In genomic region chr16:55863149-55863815, GRCm38 (mm10) we compare ENCODE assay signal across 7 mouse cellular contexts. TPM values are rescaled to one million over a fixed set of nuclear protein-coding genes. Genes with fewer than 3 reads are reported as not detected.
DNase-seq lines count a peak whose midpoint lies in the region; ATAC-seq and TF ChIP-seq lines count a peak whose summit lies in the region.

No protein-coding gene starts in this region.

- H3K4me2 ChIP-seq in forebrain, postnatal 0 days (ENCODE audit: low read depth), result no peak overlapping the region
- H3K4me2 ChIP-seq in hindbrain, postnatal 0 days (ENCODE audit: low read depth, low read length), result no peak overlapping the region

- whole genome bisulfite sequencing in forebrain, postnatal 0 days, result 19% methylated on average over 7 of the region's 7 CpGs
- 26% methylated on average over 7 of the region's 7 CpGs for WGBS in hindbrain, postnatal 0 days
- 33% methylated on average over 7 of the region's 7 CpGs for WGBS in midbrain, embryonic 10.5 days

- no peak overlapping the region for H3K4me3 ChIP-seq in forebrain, postnatal 0 days (ENCODE audit: low read depth, low read length)
- no peak overlapping the region for H3K4me3 ChIP-seq in hindbrain, postnatal 0 days (ENCODE audit: low read length)
- H3K4me3 ChIP-seq in left cerebral cortex, adult 2 months, result no peak overlapping the region
- no peak overlapping the region for H3K4me3 ChIP-seq in midbrain, embryonic 10.5 days

- no peaks in the 10 kb centered on the region for H3K9me3 ChIP-seq in forebrain, postnatal 0 days (ENCODE audit: low read length)
- H3K9me3 ChIP-seq in hindbrain, postnatal 0 days (ENCODE audit: low read length), result no peaks in the 10 kb centered on the region
- no peaks in the 10 kb centered on the region for H3K9me3 ChIP-seq in midbrain, embryonic 10.5 days (replicated peaks)

- peaks cover 11% of the 10 kb centered on the region for H3K36me3 ChIP-seq in forebrain, postnatal 0 days (ENCODE audit: insufficient read depth)
- peaks cover 5% of the 10 kb centered on the region; the same call in 1 of the 2 replicates for H3K36me3 ChIP-seq in hindbrain, postnatal 0 days (ENCODE audit: insufficient read depth, low read length)
- H3K36me3 ChIP-seq in midbrain, embryonic 10.5 days, result peaks cover 17% of the 10 kb centered on the region

- intact Hi-C loops in left cerebral cortex, adult 2 months (cut with DNase I), result no loop called here

- TF ChIP-seq CTCF in forebrain, postnatal 0 days (IDR thresholded peaks at IDR 0.05; ENCODE audit: low read depth), result peak; percentile 98
- peak; percentile 98 for TF ChIP-seq CTCF in hindbrain, postnatal 0 days (IDR thresholded peaks at IDR 0.05; ENCODE audit: low read depth)
- TF ChIP-seq CTCF in left cerebral cortex, adult 2 months (IDR thresholded peaks at IDR 0.05), result peak; percentile 97

- DNase-seq in NIH3T3 (ENCODE audit: low read depth), result peak; percentile 85
- DNase-seq in cerebellum, adult 11-12 months, result peak; percentile 48
- peak; percentile 85 for DNase-seq in forebrain, postnatal 0 days
- DNase-seq in hindbrain, postnatal 0 days (ENCODE audit: low spot score), result peak; percentile 89
- DNase-seq in left cerebral cortex, adult 2 months (ENCODE audit: extremely low spot score in 1 of 2, low spot score in 2 of 2), result peak; percentile 47 to 63
- DNase-seq in midbrain, embryonic 10.5 days (ENCODE audit: low spot score), result peak; percentile 57
- peak; percentile 66 for DNase-seq in right cerebral cortex, postnatal 14 days

- peak; percentile 75; the same call in 1 of the 2 replicates for ATAC-seq in forebrain, postnatal 0 days
- ATAC-seq in hindbrain, postnatal 0 days, result peak; percentile 69

- H3K4me1 ChIP-seq in forebrain, postnatal 0 days (ENCODE audit: insufficient read depth), result no peaks in the 10 kb centered on the region
- H3K4me1 ChIP-seq in hindbrain, postnatal 0 days (ENCODE audit: insufficient read depth, low read length), result no peaks in the 10 kb centered on the region
- no peaks in the 10 kb centered on the region for H3K4me1 ChIP-seq in midbrain, embryonic 10.5 days

- no peak overlapping the region for H3K27ac ChIP-seq in forebrain, postnatal 0 days (ENCODE audit: low read depth, low read length)
- H3K27ac ChIP-seq in hindbrain, postnatal 0 days, result no peak overlapping the region
- H3K27ac ChIP-seq in left cerebral cortex, adult 2 months, result no peak overlapping the region
- H3K27ac ChIP-seq in midbrain, embryonic 10.5 days (replicated peaks), result no peak overlapping the region

- no peaks in the 10 kb centered on the region for H3K27me3 ChIP-seq in forebrain, postnatal 0 days (ENCODE audit: insufficient read depth, low read length)
- H3K27me3 ChIP-seq in hindbrain, postnatal 0 days (ENCODE audit: insufficient read depth, low read length), result no peaks in the 10 kb centered on the region
- H3K27me3 ChIP-seq in midbrain, embryonic 10.5 days (ENCODE audit: low read depth, poor library complexity, severe bottlenecking), result no peaks in the 10 kb centered on the region

- no peak overlapping the region for H3K9ac ChIP-seq in forebrain, postnatal 0 days
- H3K9ac ChIP-seq in hindbrain, postnatal 0 days (replicated peaks; ENCODE audit: low read length), result no peak overlapping the region

RNA-seq across cellular contexts. Expression of gene Nfkbiz, which starts 24.6 kb away (rescaled TPM):
- total RNA-seq in forebrain, postnatal 0 days (2014; rRNA removed), result 1.9 and 2.4 TPM in 2 replicates
- polyA plus RNA-seq in forebrain, postnatal 0 days (2015; fragmentation: Nextera tagmentation; extraction: Ambion mirVana), result 1.1 and 1.5 TPM in 2 replicates
- 3.0 and 3.3 TPM in 2 replicates for total RNA-seq in hindbrain, postnatal 0 days (2014; rRNA removed)
- 1.4 and 1.6 TPM in 2 replicates for polyA plus RNA-seq in hindbrain, postnatal 0 days (2015; fragmentation: Nextera tagmentation; extraction: Ambion mirVana)
- 1 to 10 TPM; 4.8 to 5.3 TPM for total RNA-seq in left cerebral cortex, adult 2 months (2021)
- polyA plus RNA-seq in midbrain, embryonic 10.5 days (2016; fragmentation: Nextera tagmentation; extraction: Ambion mirVana), result 1.1 and 1.2 TPM in 2 replicates

RNA-seq across cellular contexts. Expression of gene Nxpe3, which starts 31.8 kb away (rescaled TPM):
- total RNA-seq in forebrain, postnatal 0 days (2014; rRNA removed), result 1.8 and 2.2 TPM in 2 replicates
- polyA plus RNA-seq in forebrain, postnatal 0 days (2015; fragmentation: Nextera tagmentation; extraction: Ambion mirVana), result 0.50 and 1.2 TPM in 2 replicates
- 1.8 and 2.4 TPM in 2 replicates for total RNA-seq in hindbrain, postnatal 0 days (2014; rRNA removed)
- 0.84 and 1.1 TPM in 2 replicates for polyA plus RNA-seq in hindbrain, postnatal 0 days (2015; fragmentation: Nextera tagmentation; extraction: Ambion mirVana)
- 10 to 100 TPM in 1 of 2 experiments, 1 to 10 TPM in 1; 9.4 to 10.9 TPM for total RNA-seq in left cerebral cortex, adult 2 months (2021)
- polyA plus RNA-seq in midbrain, embryonic 10.5 days (2016; fragmentation: Nextera tagmentation; extraction: Ambion mirVana), result 0.95 and 1.1 TPM in 2 replicates
